Mouse (Mus musculus): ENCODE results near the gene Zfp738.

DNA sequence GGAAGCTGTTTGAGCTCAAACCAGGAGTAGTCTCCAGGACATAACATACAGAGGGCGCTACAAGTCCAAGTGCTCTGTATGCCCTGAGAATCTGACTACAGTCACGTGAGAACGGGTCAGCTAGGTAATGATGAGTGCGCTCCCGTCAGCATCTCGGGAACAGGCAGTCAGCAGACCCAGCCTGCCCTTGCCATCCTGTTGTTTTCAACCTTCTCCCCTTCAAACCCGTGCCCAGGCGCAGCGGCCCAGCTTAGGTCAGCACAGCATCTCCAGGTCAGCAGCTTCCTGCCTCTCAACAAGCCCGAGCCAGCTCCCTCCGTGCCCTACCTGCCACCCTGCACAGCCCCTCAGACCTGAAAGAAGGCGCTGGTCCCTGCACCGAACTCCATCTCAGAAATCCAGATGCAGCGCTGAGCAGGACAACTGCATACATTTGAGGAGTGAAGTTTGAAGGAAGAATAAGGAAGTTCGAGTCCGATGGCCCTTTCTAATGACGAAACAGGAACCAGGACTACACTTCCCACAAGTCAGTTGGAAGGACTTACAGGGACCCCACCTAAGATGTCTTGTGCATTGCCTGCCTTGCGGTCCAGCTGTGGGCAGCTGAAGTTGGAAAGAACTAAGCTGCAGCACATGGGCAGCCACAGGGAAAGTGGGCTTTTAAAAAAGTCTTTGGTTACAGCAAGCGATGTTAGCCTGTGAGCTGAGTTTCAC lies 49.4 kb downstream of the Zfp738 start, which contains the start of the genes Gm49345 and Zfp729a:
- TF ChIP-seq POLR2A (IDR thresholded peaks at IDR 0.05; ENCODE audit: control insufficient read depth, extremely low read depth, insufficient read depth, low read length, poor library complexity) (0 out of 2 replicates have a peak, but pooled peaks have one; percentile 47), CTCF (IDR thresholded peaks at IDR 0.05; ENCODE audit: borderline replicate concordance, control insufficient read depth, extremely low read depth, insufficient read depth, low read length, poor library complexity) (0 out of 2 replicates have a peak, but pooled peaks have one; percentile 26)

Data from thymus, adult 2 months (tissue).